Mouse (Mus musculus) thymus, postnatal 4 days (tissue): Measurements from ENCODE around the gene Pcf11.

Source experiments
- DNase-seq: peaks from one replicate; pipeline ENCODE4 v3.0.0; 2021

Pcf11 gene

GRCm38 (mm10) chr7:92636295-92637011 lies 33.3 kb downstream of the Pcf11 start:
- no peak for DNase-seq

- DNase-seq, result peak; percentile 15
These were observed 39.6 kb downstream of the Pcf11 start for GRCm38 (mm10) chr7:92630167-92630566.

GRCm38 (mm10) chr7:92624488-92624887 lies 45.2 kb downstream of the Pcf11 start:
- peak; percentile 31 for DNase-seq

- DNase-seq, result no peak
These were observed 58.9 kb downstream of the Pcf11 start for GRCm38 (mm10) chr7:92610830-92611229.

GRCm38 (mm10) chr7:92604961-92605360 lies 64.8 kb downstream of the Pcf11 start:
- no peak for DNase-seq
